In genomic region chr12:88457021-88457420, GRCm38 (mm10) we compare ENCODE assay signal across 22 mouse cellular contexts.
"Had no signal": no experiment of that assay in that cellular context is flagged by ENCODE, and none has a peak within 500 bp of the region (broad histone marks: within the 10 kb centered on the region; RNA-seq: fewer than 3 reads in every experiment).

No protein-coding gene starts in this region.

- H3K27me3 ChIP-seq: lung, embryonic 15.5 days; midbrain, embryonic 12.5 days; neural tube, embryonic 13.5 days; neural tube, embryonic 15.5 days had no signal

- H3K4me3 ChIP-seq: lung, embryonic 15.5 days; midbrain, embryonic 10.5 days; midbrain, embryonic 12.5 days; myocyte; neural tube, embryonic 13.5 days; neural tube, embryonic 15.5 days had no signal

- H3K9me3 ChIP-seq: lung, embryonic 15.5 days; midbrain, embryonic 10.5 days; midbrain, embryonic 12.5 days; neural tube, embryonic 13.5 days; neural tube, embryonic 15.5 days had no signal

- H3K36me3 ChIP-seq: lung, embryonic 15.5 days had no signal

- DNase-seq: liver, postnatal 0 days; lung, adult 2 months; lung, postnatal 14 days; lung, postnatal 36 days; midbrain, embryonic 14.5 days; retina, postnatal 1 day; right cerebral cortex, adult 18-20 months; right cerebral cortex, postnatal 25 days; right cerebral cortex, postnatal 4 days; spleen, adult 18-20 months; thymus, adult 18-20 months; thymus, postnatal 14 days; thymus, postnatal 36 days had no signal

- H3K4me1 ChIP-seq: lung, embryonic 15.5 days; midbrain, embryonic 10.5 days; midbrain, embryonic 12.5 days had no signal

- ATAC-seq: liver, postnatal 0 days; lung, postnatal 0 days; midbrain, embryonic 16.5 days had no signal

- H3K27ac ChIP-seq: lung, embryonic 15.5 days; macrophage; midbrain, embryonic 10.5 days; midbrain, embryonic 12.5 days; neural tube, embryonic 13.5 days; neural tube, embryonic 15.5 days had no signal
